Mouse (Mus musculus) Patski (cell line): Measurements from ENCODE around the gene Dcbld2. TPM values are rescaled to one million over a fixed set of nuclear protein-coding genes. Genes with fewer than 3 reads are reported as not detected.

Source experiments
- ATAC-seq: fragments of 100-300 bp; one replicate; pipeline ENCODE4 v1.8.0; 2021
- CTCF ChIA-PET: fragments of 350-600 bp; sonication (Branson Sonifier 250); formaldehyde crosslinking; loops from one replicate; lab custom pipeline; 2022; ENCODE audit warnings: inconsistent platforms; lab: Charles Lee
- POLR2A ChIA-PET: fragments of 350-600 bp; sonication (Branson Sonifier 250); formaldehyde crosslinking; loops from one replicate; lab custom pipeline; 2022; ENCODE audit warnings: antibody characterized with exemption, inconsistent platforms; lab: Charles Lee
- DNase-seq: peaks from one replicate; pipeline ENCODE4 v3.0.0-alpha.2; 2011; ENCODE audit warnings: low read depth, low spot score
- H3K27me3 ChIP-seq: fragments of 371-371 bp; one replicate; pipeline ENCODE4 v1.5.1; 2021
- CTCF ChIP-seq: fragments of 100-300 bp; IDR thresholded peaks from one replicate; pipeline ENCODE4 v1.5.1; 2021
- in situ Hi-C: fragments of 300-500 bp; cut with MboI; formaldehyde crosslinking; loops from 3 replicates; pipeline ENCODE4 v1.11.1; 2018; ENCODE audit warnings: low pct_unique_long_range_greater_than_20kb, mixed read lengths
- polyA plus RNA-seq: library from polyadenylated mRNA; unstranded; gene quantifications from one replicate; pipeline ENCODE4 v1.2.3, GENCODE M21; 2021

Dcbld2 gene
- polyA plus RNA-seq, 1 experiment from 2014 or later = 43.3 TPM

- ATAC-seq (no peak), DNase-seq (no peak)
- CTCF ChIA-PET = interaction anchor here (0.6 to 3.1 kb wide), 8 partner anchors 11 to 202 kb away, joined by 3 to 11 read pairs (median 4); no protein-coding TSS in a partner anchor
- no peaks in the 10 kb centered on the region for H3K27me3 ChIP-seq
- POLR2A ChIA-PET = no interaction called here
- peak; percentile 73 for TF ChIP-seq CTCF
- in situ Hi-C loops = loop anchor here (5.0 kb wide), 2 partner anchors 50 to 160 kb away; no protein-coding TSS in a partner anchor
These were observed 53.7 kb downstream of the Dcbld2 start for GRCm38 (mm10) chr16:58461856-58462518.

- DNase-seq = no peak
- ATAC-seq = no peak
- CTCF ChIA-PET = interaction anchor here (0.6 to 3.1 kb wide), 6 partner anchors 10 to 202 kb away, joined by 3 to 11 read pairs (median 4); no protein-coding TSS in a partner anchor
- in situ Hi-C loops = loop anchor here (5.0 kb wide), 2 partner anchors 50 to 160 kb away; no protein-coding TSS in a partner anchor
- no peaks in the 10 kb centered on the region for H3K27me3 ChIP-seq
- TF ChIP-seq CTCF = no peak
- POLR2A ChIA-PET = interaction anchor here (0.6 kb wide), 1 partner anchor 9 kb away, joined by 4 read pairs; no protein-coding TSS in a partner anchor
These were observed 54.3 kb downstream of the Dcbld2 start for GRCm38 (mm10) chr16:58462519-58462918.

- CTCF ChIA-PET = no interaction called here
- TF ChIP-seq CTCF = no peak
- in situ Hi-C loops = loop anchor here (5.0 kb wide), 2 partner anchors 48 to 158 kb away; no protein-coding TSS in a partner anchor
These were observed 55.8 kb downstream of the Dcbld2 start for GRCm38 (mm10) chr16:58464051-58464450.

GRCm38 (mm10) chr16:58465412-58465811 lies 57.2 kb downstream of the Dcbld2 start:
- in situ Hi-C loops = no loop called here
- ATAC-seq = no peak
- TF ChIP-seq CTCF = no peak
- H3K27me3 ChIP-seq = no peaks in the 10 kb centered on the region
- ChIA-PET POLR2A (no interaction called here), CTCF (interaction anchor here (1.3 kb wide), 1 partner anchor 34 kb away, joined by 3 read pairs; no protein-coding TSS in a partner anchor)
- DNase-seq = no peak

More at GRCm38 (mm10) chr16:58464051-58464450, 55.8 kb downstream of the Dcbld2 start:
- POLR2A ChIA-PET = no interaction called here
- ATAC-seq = no peak
- DNase-seq = no peak
- H3K27me3 ChIP-seq = no peaks in the 10 kb centered on the region

- ChIA-PET POLR2A (interaction anchor here (0.6 kb wide), 1 partner anchor 130 kb away, joined by 3 read pairs; no protein-coding TSS in a partner anchor), CTCF (interaction anchor here (0.9 kb wide), 1 partner anchor 13 kb away, joined by 3 read pairs; no protein-coding TSS in a partner anchor)
- in situ Hi-C loops = loop anchor here (10.0 kb wide), 2 partner anchors 265 to 935 kb away; partner anchors contain the start of gene Gabrr3
- no peaks in the 10 kb centered on the region for H3K27me3 ChIP-seq
- TF ChIP-seq CTCF = no peak
- ATAC-seq (no peak), DNase-seq (no peak)
These were observed 61.8 kb downstream of the Dcbld2 start for GRCm38 (mm10) chr16:58470061-58470460.

DNA sequence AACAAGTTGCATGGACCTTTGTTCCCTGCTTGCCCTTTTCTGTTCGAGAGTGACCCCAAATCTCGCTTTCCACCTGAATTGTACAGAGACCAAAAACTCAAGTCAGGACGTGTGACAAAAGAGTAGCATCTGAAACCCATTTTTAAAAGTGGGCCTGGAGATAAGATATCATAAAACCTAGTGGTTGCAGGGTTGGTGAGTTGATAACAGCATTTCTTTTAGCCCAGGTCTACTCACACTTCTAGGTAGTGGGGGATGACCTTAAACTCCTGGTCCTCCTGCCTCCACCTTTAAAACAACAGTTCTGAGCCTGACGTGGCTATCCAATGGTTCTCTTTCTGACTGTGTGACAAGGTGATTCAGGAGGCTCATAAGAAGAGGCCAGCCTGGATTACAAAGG lies 62.6 kb downstream of the Dcbld2 start:
- CTCF ChIA-PET = interaction anchor here (0.6 kb wide), 1 partner anchor 26 kb away, joined by 3 read pairs; no protein-coding TSS in a partner anchor
- H3K27me3 ChIP-seq = no peaks in the 10 kb centered on the region
- DNase-seq (no peak), ATAC-seq (no peak)
- POLR2A ChIA-PET = no interaction called here
- no peak for TF ChIP-seq CTCF
- in situ Hi-C loops = loop anchor here (10.0 kb wide), 2 partner anchors 264 to 934 kb away; partner anchors contain the start of gene Gabrr3

- DNase-seq (no peak), ATAC-seq (no peak)
- H3K27me3 ChIP-seq = no peaks in the 10 kb centered on the region
- ChIA-PET CTCF (no interaction called here), POLR2A (no interaction called here)
- TF ChIP-seq CTCF = no peak
- in situ Hi-C loops = loop anchor here (10.0 kb wide), 2 partner anchors 260 to 930 kb away; partner anchors contain the start of gene Gabrr3
These were observed 66.6 kb downstream of the Dcbld2 start for GRCm38 (mm10) chr16:58474875-58475274.

DNA sequence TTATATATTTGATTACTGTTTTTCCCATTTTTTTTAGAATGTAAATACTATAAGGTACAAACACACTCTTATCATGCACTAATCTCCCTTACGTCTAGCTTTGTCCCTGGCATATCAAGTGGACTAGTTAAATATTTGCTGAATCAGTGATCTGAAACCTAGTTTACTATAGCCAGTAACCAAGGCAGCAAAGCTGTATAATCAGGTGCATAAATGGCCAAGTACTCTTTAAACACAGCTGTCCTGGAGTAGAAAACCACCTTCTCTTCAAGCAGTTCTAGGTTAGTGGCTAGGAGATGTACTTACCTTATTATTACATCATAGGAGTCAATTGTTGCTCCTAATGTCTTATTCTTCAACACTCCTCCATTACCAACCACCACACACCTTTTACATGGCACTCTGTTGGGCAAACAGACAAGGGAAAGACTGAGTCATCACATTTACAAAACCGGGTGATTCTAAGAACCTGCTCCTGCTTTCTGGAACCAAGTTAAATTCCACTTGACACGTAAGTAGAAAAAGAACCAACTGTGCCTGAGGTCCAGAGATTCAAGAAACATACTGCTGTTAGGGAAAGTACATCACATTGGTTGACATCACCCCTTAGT lies 67.4 kb downstream of the Dcbld2 start:
- DNase-seq (no peak), ATAC-seq (no peak)
- CTCF ChIA-PET = no interaction called here
- TF ChIP-seq CTCF = no peak
- no peaks in the 10 kb centered on the region for H3K27me3 ChIP-seq
- POLR2A ChIA-PET = no interaction called here
- in situ Hi-C loops = loop anchor here (10.0 kb wide), 2 partner anchors 259 to 929 kb away; partner anchors contain the start of gene Gabrr3

DNA sequence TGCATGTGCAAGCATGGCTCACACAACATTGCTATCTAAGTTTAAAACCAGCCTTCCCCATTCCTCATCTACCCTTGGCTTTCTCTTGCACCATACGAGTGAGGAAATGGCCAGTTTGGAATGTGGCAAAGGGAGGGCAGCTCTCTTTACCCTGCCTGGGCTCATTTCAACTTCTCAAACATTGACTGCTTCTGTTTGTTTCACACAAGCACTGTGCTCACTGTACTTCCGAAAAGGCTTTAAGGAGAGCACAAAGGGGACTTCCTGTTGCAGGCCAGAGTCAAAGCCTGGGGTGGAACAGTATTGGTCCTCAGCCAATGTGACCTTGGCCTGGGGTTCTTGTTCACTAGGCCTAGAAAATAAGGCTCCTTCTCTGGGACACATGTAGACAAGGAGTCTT lies 68.1 kb downstream of the Dcbld2 start:
- H3K27me3 ChIP-seq = no peaks in the 10 kb centered on the region
- no peak for TF ChIP-seq CTCF
- POLR2A ChIA-PET = no interaction called here
- DNase-seq (no peak), ATAC-seq (peak; percentile 20)
- CTCF ChIA-PET = no interaction called here
- in situ Hi-C loops = loop anchor here (10.0 kb wide), 2 partner anchors 258 to 928 kb away; partner anchors contain the start of gene Gabrr3

- ATAC-seq (no peak), DNase-seq (no peak)
- TF ChIP-seq CTCF = no peak
- in situ Hi-C loops = loop anchor here (10.0 kb wide), 2 partner anchors 255 to 925 kb away; partner anchors contain the start of gene Gabrr3
- ChIA-PET POLR2A (no interaction called here), CTCF (no interaction called here)
- H3K27me3 ChIP-seq = no peaks in the 10 kb centered on the region
These were observed 71.7 kb downstream of the Dcbld2 start for GRCm38 (mm10) chr16:58479898-58480448.
